Mouse (Mus musculus) forebrain, embryonic 13.5 days (tissue): ENCODE measurements at regions not wholly inside any gene's neighbourhood (a gene's known extent, or its start where the extent isn't known, plus 50 kb on each side); places are given as distances from the start of the nearest gene placed in this dataset. TPM values are rescaled to one million over a fixed set of nuclear protein-coding genes. Genes with fewer than 3 reads are reported as not detected.

Experiments used
- ATAC-seq: fragments of 200-750 bp; cut with Nextera tagmentation; 2 replicates; pipeline ENCODE4 v1.8.0; 2017
- H3K27ac ChIP-seq: fragments of 300-500 bp; sonication (generic); 2 replicates; pipeline ENCODE4 v1.5.1; 2015; ENCODE audit warnings: inconsistent platforms, mild to moderate bottlenecking, moderate library complexity
- H3K27me3 ChIP-seq: fragments of 300-500 bp; sonication (generic); 2 replicates; pipeline ENCODE4 v1.6.1; 2015; ENCODE audit warnings: mild to moderate bottlenecking, inconsistent platforms
- H3K36me3 ChIP-seq: fragments of 300-500 bp; sonication (generic); 2 replicates; pipeline ENCODE4 v1.6.1; 2015; ENCODE audit warnings: mild to moderate bottlenecking, inconsistent platforms; ENCODE audit not compliant: poor library complexity, severe bottlenecking
- H3K4me1 ChIP-seq: fragments of 300-500 bp; sonication (generic); 2 replicates; pipeline ENCODE4 v1.6.1; 2015; ENCODE audit warnings: inconsistent platforms
- H3K4me2 ChIP-seq: fragments of 300-500 bp; sonication (generic); 2 replicates; pipeline ENCODE4 v1.6.1; 2015; ENCODE audit warnings: inconsistent platforms, mild to moderate bottlenecking, moderate library complexity
- H3K4me3 ChIP-seq: fragments of 300-500 bp; sonication (generic); 2 replicates; pipeline ENCODE4 v1.5.1; 2015; ENCODE audit warnings: mild to moderate bottlenecking, inconsistent platforms
- H3K9ac ChIP-seq: fragments of 300-500 bp; sonication (generic); 2 replicates; pipeline ENCODE4 v1.6.1; 2015; ENCODE audit warnings: mild to moderate bottlenecking, inconsistent platforms
- H3K9me3 ChIP-seq: fragments of 300-500 bp; sonication (generic); replicated peaks from 2 replicates; pipeline ENCODE4 v1.6.1; 2016; ENCODE audit warnings: inconsistent platforms
- WGBS: fragments of 180-500 bp; shearing (Covaris S2); methylation state at CpG from one replicate; pipeline ENCODE4 v1.1.7; 2015; 5-methylcytosine and 5-hydroxymethylcytosine counted together
- microRNA-seq: library from miRNA; unstranded; fragments of <30 nt; microRNA quantifications from one replicate; pipeline ENCODE4, GENCODE M21; 2016

DNA sequence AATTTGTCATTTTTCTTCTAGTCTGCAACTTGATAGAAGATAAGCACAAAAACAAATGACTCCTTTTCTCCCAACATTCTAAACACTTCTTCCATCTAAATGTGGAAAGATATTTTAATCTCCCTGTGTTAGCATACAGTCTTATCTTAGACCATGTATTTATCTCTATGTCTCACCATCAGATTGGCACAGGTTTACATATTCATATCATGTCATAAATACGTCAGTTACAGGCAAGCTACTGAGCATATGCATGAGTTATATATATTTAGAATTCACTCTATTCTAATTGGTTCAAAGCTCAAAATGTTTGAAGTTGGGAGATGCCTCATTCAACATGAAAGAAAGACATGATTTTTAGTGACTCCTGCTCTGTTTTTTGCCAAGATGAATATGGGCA, 405.6 kb upstream of the Fat1 start:
- Histone ChIP-seq H3K27me3 (no peaks in the 10 kb centered on the region), H3K36me3 (no peaks in the 10 kb centered on the region), H3K9me3 (no peaks in the 10 kb centered on the region), H3K4me3 (no peak overlapping the region), H3K9ac (no peak overlapping the region), H3K4me2 (no peak overlapping the region), H3K4me1 (no peaks in the 10 kb centered on the region), H3K27ac (no peak overlapping the region)
- WGBS: 74% methylated on average over 1 of the region's 1 CpGs
- no peak for ATAC-seq

DNA sequence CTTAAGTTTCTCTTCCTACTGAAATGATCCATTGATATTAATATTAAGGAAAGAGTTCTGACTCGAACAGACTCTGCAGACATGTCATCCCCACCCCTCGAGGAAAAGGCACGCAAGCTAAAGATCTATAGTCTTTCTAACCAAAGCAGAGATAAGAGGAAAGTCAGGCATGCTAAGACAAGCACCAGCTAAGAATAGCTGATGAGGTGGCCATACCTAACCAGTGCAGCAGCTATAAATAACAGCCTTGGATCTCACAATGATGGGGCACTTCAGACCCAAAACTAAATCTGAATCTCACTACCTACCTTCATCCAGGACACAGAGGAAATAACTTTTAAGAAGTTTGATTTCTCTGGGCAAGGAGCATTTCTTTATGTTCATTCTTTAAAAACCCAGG, 386.4 kb upstream of the Fat1 start:
- 90% methylated on average over 3 of the region's 3 CpGs for WGBS

DNA sequence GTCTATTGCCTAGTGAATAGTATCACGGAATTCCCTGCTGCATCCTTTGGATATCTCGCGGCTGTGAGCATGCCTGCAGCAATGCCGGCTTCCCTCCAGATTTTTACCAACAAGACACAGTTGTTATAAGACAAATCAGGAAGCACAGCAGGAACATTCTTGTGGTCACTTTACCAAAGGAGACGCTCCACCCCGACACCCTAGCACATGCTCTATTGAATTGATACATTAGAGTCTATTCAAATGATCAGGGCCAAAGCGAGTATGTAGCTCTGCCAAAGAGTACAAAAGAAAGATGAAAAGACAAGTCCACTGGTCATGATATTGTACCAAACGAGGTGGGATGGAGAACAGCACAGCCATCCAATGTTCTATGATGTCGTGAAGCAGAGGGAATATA, 376.1 kb upstream of the Fat1 start:
- Histone ChIP-seq H3K27ac (no peak overlapping the region), H3K4me2 (no peak overlapping the region), H3K36me3 (no peaks in the 10 kb centered on the region), H3K27me3 (no peaks in the 10 kb centered on the region), H3K9ac (no peak overlapping the region), H3K9me3 (no peaks in the 10 kb centered on the region), H3K4me1 (no peaks in the 10 kb centered on the region), H3K4me3 (no peak overlapping the region)
- WGBS: 73% methylated on average over 9 of the region's 9 CpGs
- ATAC-seq: no peak

More for the DNA sequence above, 386.4 kb upstream of the Fat1 start:
- no peak for ATAC-seq
- Histone ChIP-seq H3K4me2 (no peak overlapping the region), H3K4me1 (no peaks in the 10 kb centered on the region), H3K27ac (no peak overlapping the region), H3K9me3 (no peaks in the 10 kb centered on the region), H3K4me3 (no peak overlapping the region), H3K27me3 (no peaks in the 10 kb centered on the region), H3K9ac (no peak overlapping the region), H3K36me3 (no peaks in the 10 kb centered on the region)

DNA sequence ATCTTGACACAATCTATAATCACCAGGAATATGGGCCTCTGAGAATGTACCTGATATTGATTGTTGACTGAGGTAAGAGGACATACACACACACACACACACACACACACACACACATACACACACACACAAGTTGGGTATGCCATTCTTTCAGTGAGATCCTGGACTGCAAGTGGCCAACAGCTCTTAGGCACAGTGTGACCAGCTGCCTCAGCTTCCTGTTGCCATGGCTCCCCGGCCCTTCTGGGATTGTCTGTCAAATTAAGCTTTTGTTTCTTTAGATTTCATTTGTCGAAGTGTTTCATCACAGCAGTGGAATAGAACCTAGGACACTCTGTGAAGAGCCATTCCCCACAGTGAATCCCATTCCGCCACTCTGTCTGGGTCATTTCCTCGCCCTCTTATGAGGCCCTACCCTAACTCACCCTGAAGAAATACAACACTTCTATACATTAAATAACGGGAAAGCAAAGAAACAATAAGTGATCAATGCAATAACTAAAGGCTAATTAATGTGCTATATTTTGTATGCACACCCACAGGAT, 358.9 kb upstream of the Fat1 start:
- H3K27ac ChIP-seq: no peak overlapping the region
- H3K4me3 ChIP-seq: no peak overlapping the region
- no peaks in the 10 kb centered on the region for H3K9me3 ChIP-seq
- no peaks in the 10 kb centered on the region for H3K4me1 ChIP-seq
- 54% methylated on average over 5 of the region's 5 CpGs for WGBS
- H3K36me3 ChIP-seq: no peaks in the 10 kb centered on the region
- no peaks in the 10 kb centered on the region for H3K27me3 ChIP-seq
- H3K4me2 ChIP-seq: no peak overlapping the region
- H3K9ac ChIP-seq: no peak overlapping the region
- ATAC-seq: peak; percentile 16; the same call in 1 of the 2 replicates

DNA sequence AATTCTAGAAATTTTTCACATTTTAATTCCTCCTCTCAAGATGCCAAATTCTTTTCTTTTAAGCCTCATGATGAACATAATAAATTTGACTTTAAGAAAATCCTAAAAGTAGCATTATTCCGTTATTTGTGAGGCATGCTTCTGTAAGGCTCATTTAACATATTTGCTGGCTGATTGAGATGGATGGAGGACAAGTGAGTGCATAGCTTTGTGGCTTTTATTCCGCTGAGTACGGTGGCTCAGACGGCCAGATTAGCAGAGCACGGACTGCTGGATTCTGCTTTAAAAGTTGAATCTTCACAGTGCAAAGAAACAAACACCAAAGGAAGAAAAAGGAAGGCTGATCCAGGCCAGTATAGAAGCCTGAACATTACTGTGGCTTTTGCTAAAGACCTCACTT, 358.3 kb upstream of the Fat1 start:
- WGBS: 45% methylated on average over 5 of the region's 5 CpGs
- no peak overlapping the region for H3K27ac ChIP-seq

More for the DNA sequence above, 358.3 kb upstream of the Fat1 start:
- Histone ChIP-seq H3K36me3 (no peaks in the 10 kb centered on the region), H3K4me3 (no peak overlapping the region), H3K4me1 (no peaks in the 10 kb centered on the region), H3K9me3 (no peaks in the 10 kb centered on the region), H3K4me2 (no peak overlapping the region), H3K9ac (no peak overlapping the region), H3K27me3 (no peaks in the 10 kb centered on the region)
- no peak for ATAC-seq

Small RNAs in the stretch of these regions (microRNA-seq; reads per million reads assigned to microRNA genes)
- not detected for gene Gm26241
